Mouse (Mus musculus): ENCODE results near the gene Zfp605.

Zfp605 gene

GRCm38 (mm10) chr5:110143007-110143406, 33.1 kb downstream of the Zfp605 start:
- no peaks in the 10 kb centered on the region for H3K27me3 ChIP-seq (ENCODE audit: control insufficient read depth, insufficient read depth, low read length, poor library complexity, severe bottlenecking)
- peak; percentile 50 for DNase-seq (ENCODE audit: low read depth, low spot score)
- H3K36me3 ChIP-seq (ENCODE audit: control insufficient read depth, insufficient read depth, low read length, poor library complexity, severe bottlenecking), result peaks cover 15% of the 10 kb centered on the region

- peaks cover 23% of the 10 kb centered on the region for H3K36me3 ChIP-seq (ENCODE audit: control insufficient read depth, insufficient read depth, low read length, poor library complexity, severe bottlenecking)
- no peaks in the 10 kb centered on the region for H3K27me3 ChIP-seq (ENCODE audit: control insufficient read depth, insufficient read depth, low read length, poor library complexity, severe bottlenecking)
- DNase-seq (ENCODE audit: low read depth, low spot score), result no peak
Measured at GRCm38 (mm10) chr5:110169374-110169773, 59.5 kb downstream of the Zfp605 start.

GRCm38 (mm10) chr5:110176362-110177020, 66.6 kb downstream of the Zfp605 start, which contains the start of gene Golga3:
Gene Golga3 (plus strand): TSS chr5:110176701.
- Histone ChIP-seq H3K36me3 (ENCODE audit: control insufficient read depth, insufficient read depth, low read length, poor library complexity, severe bottlenecking) (0 out of 2 replicates have a peak, but pooled peaks cover 3% of the 10 kb centered on the region), H3K27me3 (ENCODE audit: control insufficient read depth, insufficient read depth, low read length, poor library complexity, severe bottlenecking) (no peaks in the 10 kb centered on the region)
- DNase-seq (ENCODE audit: low read depth, low spot score), result peak; percentile 97

- 0 out of 2 replicates have a peak, but pooled peaks cover 2% of the 10 kb centered on the region for H3K36me3 ChIP-seq (ENCODE audit: control insufficient read depth, insufficient read depth, low read length, poor library complexity, severe bottlenecking)
- no peaks in the 10 kb centered on the region for H3K27me3 ChIP-seq (ENCODE audit: control insufficient read depth, insufficient read depth, low read length, poor library complexity, severe bottlenecking)
- DNase-seq (ENCODE audit: low read depth, low spot score), result no peak
Measured at GRCm38 (mm10) chr5:110177021-110177420, 67.1 kb downstream of the Zfp605 start.

GRCm38 (mm10) chr5:110178628-110179027, 68.7 kb downstream of the Zfp605 start:
- no peaks in the 10 kb centered on the region for H3K36me3 ChIP-seq (ENCODE audit: control insufficient read depth, insufficient read depth, low read length, poor library complexity, severe bottlenecking)
- no peak for DNase-seq (ENCODE audit: low read depth, low spot score)
- no peaks in the 10 kb centered on the region for H3K27me3 ChIP-seq (ENCODE audit: control insufficient read depth, insufficient read depth, low read length, poor library complexity, severe bottlenecking)

All from splenic B cell, adult 2 months (primary cell).